Mouse (Mus musculus) neural tube, embryonic 14.5 days (tissue): ENCODE measurements around the gene Frmd4b. TPM values are rescaled to one million over a fixed set of nuclear protein-coding genes. Genes with fewer than 3 reads are reported as not detected.

Experiments
- ATAC-seq: fragments of 200-750 bp; cut with Nextera tagmentation; 2 replicates; pipeline ENCODE4 v1.8.0; 2017; ENCODE audit warnings: low read depth, mild to moderate bottlenecking, moderate TSS enrichment, moderate library complexity
- H3K27ac ChIP-seq: fragments of 300-500 bp; sonication (generic); 2 replicates; pipeline ENCODE4 v1.5.1; 2014; ENCODE audit warnings: low read depth, mild to moderate bottlenecking, control low read depth, low read length, moderate library complexity, mixed read lengths
- H3K27me3 ChIP-seq: fragments of 300-500 bp; sonication (generic); 2 replicates; pipeline ENCODE4 v1.6.1; 2014; ENCODE audit warnings: low read length; ENCODE audit not compliant: control insufficient read depth, insufficient read depth
- H3K36me3 ChIP-seq: fragments of 300-500 bp; sonication (generic); 2 replicates; pipeline ENCODE4 v1.6.1; 2014; ENCODE audit warnings: low read length, mixed read lengths; ENCODE audit not compliant: control insufficient read depth, insufficient read depth
- H3K4me1 ChIP-seq: fragments of 300-500 bp; sonication (generic); 2 replicates; pipeline ENCODE4 v1.6.1; 2014; ENCODE audit warnings: low read length; ENCODE audit not compliant: control insufficient read depth, insufficient read depth
- H3K4me2 ChIP-seq: fragments of 300-500 bp; sonication (generic); 2 replicates; pipeline ENCODE4 v1.6.1; 2014; ENCODE audit warnings: mild to moderate bottlenecking, low read depth, low read length, control low read depth
- H3K4me3 ChIP-seq: fragments of 300-500 bp; sonication (generic); 2 replicates; pipeline ENCODE4 v1.5.1; 2014; ENCODE audit warnings: low read depth, low read length, control low read depth, mixed read lengths
- H3K9ac ChIP-seq: fragments of 300-500 bp; sonication (generic); replicated peaks from 2 replicates; pipeline ENCODE4 v1.6.1; 2014; ENCODE audit warnings: low read depth, mild to moderate bottlenecking, control low read depth, low read length, mixed read lengths
- H3K9me3 ChIP-seq: fragments of 300-500 bp; sonication (generic); 2 replicates; pipeline ENCODE4 v1.6.1; 2016; ENCODE audit warnings: low read length; ENCODE audit not compliant: control insufficient read depth
- WGBS: fragments of 180-500 bp; shearing (Covaris S2); extraction: QIAGEN DNeasy Blood & Tissue Kit; methylation state at CpG from one replicate; pipeline ENCODE4 v1.1.7; 2014; 5-methylcytosine and 5-hydroxymethylcytosine counted together
- polyA plus RNA-seq: library from polyadenylated mRNA; unstranded; fragments of >200 nt; fragmentation: Nextera tagmentation; extraction: Ambion mirVana; gene quantifications from 2 replicates; pipeline ENCODE4 v1.2.1, GENCODE M21; 2014

Gene Frmd4b
- polyA plus RNA-seq, 1 experiment from 2014 or later, result 26.8 TPM

- Histone ChIP-seq H3K4me3 (no peak overlapping the region), H3K9me3 (no peaks in the 10 kb centered on the region), H3K36me3 (no peaks in the 10 kb centered on the region), H3K4me2 (no peak overlapping the region), H3K27ac (peak overlapping the region; percentile 81), H3K9ac (no peak overlapping the region; the same call in 1 of the 2 replicates), H3K27me3 (no peaks in the 10 kb centered on the region), H3K4me1 (peaks cover 19% of the 10 kb centered on the region)
- peak; percentile 91 for ATAC-seq
- 14% methylated on average over 7 of the region's 7 CpGs for WGBS
Measured at GRCm38 (mm10) chr6:97576565-97577346, 40.6 kb downstream of the Frmd4b start.

GRCm38 (mm10) chr6:97576096-97576495 is 41.2 kb downstream of the Frmd4b start:
- H3K27me3 ChIP-seq, result no peaks in the 10 kb centered on the region
- no peak overlapping the region for H3K9ac ChIP-seq
- H3K4me3 ChIP-seq, result no peak overlapping the region
- H3K9me3 ChIP-seq, result no peaks in the 10 kb centered on the region
- H3K4me2 ChIP-seq, result no peak overlapping the region
- ATAC-seq, result no peak
- H3K27ac ChIP-seq, result peak overlapping the region; percentile 81
- peaks cover 19% of the 10 kb centered on the region for H3K4me1 ChIP-seq
- WGBS, result 49% methylated on average over 7 of the region's 7 CpGs
- H3K36me3 ChIP-seq, result no peaks in the 10 kb centered on the region

GRCm38 (mm10) chr6:97574973-97575372 is 42.4 kb downstream of the Frmd4b start:
- H3K4me1 ChIP-seq, result peaks cover 19% of the 10 kb centered on the region
- H3K4me3 ChIP-seq, result no peak overlapping the region
- H3K27ac ChIP-seq, result no peak overlapping the region
- ATAC-seq, result no peak
- no peak overlapping the region for H3K9ac ChIP-seq
- H3K4me2 ChIP-seq, result no peak overlapping the region
- no peaks in the 10 kb centered on the region for H3K36me3 ChIP-seq
- H3K27me3 ChIP-seq, result no peaks in the 10 kb centered on the region
- no peaks in the 10 kb centered on the region for H3K9me3 ChIP-seq
- WGBS, result 92% methylated on average over 5 of the region's 5 CpGs

GRCm38 (mm10) chr6:97572226-97572625 is 45.1 kb downstream of the Frmd4b start:
- Histone ChIP-seq H3K4me1 (peaks cover 11% of the 10 kb centered on the region), H3K27ac (no peak overlapping the region), H3K36me3 (no peaks in the 10 kb centered on the region), H3K9me3 (no peaks in the 10 kb centered on the region), H3K4me2 (no peak overlapping the region), H3K9ac (no peak overlapping the region), H3K4me3 (no peak overlapping the region), H3K27me3 (no peaks in the 10 kb centered on the region)
- WGBS, result 92% methylated on average over 5 of the region's 5 CpGs
- ATAC-seq, result no peak

- no peak for ATAC-seq
- Histone ChIP-seq H3K9me3 (no peaks in the 10 kb centered on the region), H3K4me3 (no peak overlapping the region), H3K27ac (no peak overlapping the region), H3K4me2 (no peak overlapping the region), H3K27me3 (no peaks in the 10 kb centered on the region), H3K36me3 (no peaks in the 10 kb centered on the region), H3K9ac (no peak overlapping the region), H3K4me1 (peaks cover 6% of the 10 kb centered on the region; the same call in 1 of the 2 replicates)
- WGBS, result 63% methylated on average over 6 of the region's 6 CpGs
Measured at GRCm38 (mm10) chr6:97568538-97568937, 48.8 kb downstream of the Frmd4b start.

- WGBS, result 35% methylated on average over 4 of the region's 4 CpGs
- Histone ChIP-seq H3K9me3 (no peaks in the 10 kb centered on the region), H3K27ac (no peak overlapping the region), H3K36me3 (no peaks in the 10 kb centered on the region), H3K9ac (no peak overlapping the region), H3K27me3 (no peaks in the 10 kb centered on the region), H3K4me1 (peaks cover 6% of the 10 kb centered on the region; the same call in 1 of the 2 replicates), H3K4me3 (no peak overlapping the region), H3K4me2 (no peak overlapping the region)
- ATAC-seq, result no peak
Measured at GRCm38 (mm10) chr6:97566746-97567145, 50.6 kb downstream of the Frmd4b start.

- Histone ChIP-seq H3K9me3 (no peaks in the 10 kb centered on the region), H3K27me3 (no peaks in the 10 kb centered on the region), H3K27ac (peak overlapping the region; percentile 40; the same call in 1 of the 2 replicates), H3K4me2 (no peak overlapping the region), H3K4me3 (no peak overlapping the region), H3K36me3 (no peaks in the 10 kb centered on the region), H3K4me1 (peaks cover 25% of the 10 kb centered on the region), H3K9ac (no peak overlapping the region)
- 66% methylated on average over 8 of the region's 8 CpGs for WGBS
- ATAC-seq, result no peak
Measured at GRCm38 (mm10) chr6:97557147-97557546, 60.2 kb downstream of the Frmd4b start.

- ATAC-seq, result no peak
- 85% methylated on average over 7 of the region's 7 CpGs for WGBS
- H3K4me3 ChIP-seq, result no peak overlapping the region
- H3K9me3 ChIP-seq, result no peaks in the 10 kb centered on the region
- no peaks in the 10 kb centered on the region for H3K27me3 ChIP-seq
- no peak overlapping the region for H3K27ac ChIP-seq
- H3K36me3 ChIP-seq, result no peaks in the 10 kb centered on the region
- no peak overlapping the region for H3K9ac ChIP-seq
- H3K4me2 ChIP-seq, result no peak overlapping the region
- H3K4me1 ChIP-seq, result peaks cover 37% of the 10 kb centered on the region
Measured at GRCm38 (mm10) chr6:97555637-97556036, 61.7 kb downstream of the Frmd4b start.

- Histone ChIP-seq H3K9ac (no peak overlapping the region), H3K4me2 (no peak overlapping the region), H3K9me3 (no peaks in the 10 kb centered on the region), H3K27ac (peak overlapping the region; percentile 72; the same call in 1 of the 2 replicates), H3K4me3 (no peak overlapping the region), H3K27me3 (no peaks in the 10 kb centered on the region), H3K36me3 (no peaks in the 10 kb centered on the region), H3K4me1 (peaks cover 51% of the 10 kb centered on the region)
- 47% methylated on average over 4 of the region's 4 CpGs for WGBS
- no peak for ATAC-seq
Measured at GRCm38 (mm10) chr6:97553431-97553830, 63.9 kb downstream of the Frmd4b start.
